Mouse (Mus musculus): ENCODE measurements at regions not wholly inside any gene's neighbourhood (a gene's known extent, or its start where the extent isn't known, plus 50 kb on each side); places are given as distances from the start of the nearest gene placed in this dataset.

GRCm38 (mm10) chr1:55822599-55822998 is 416.9 kb downstream of the Plcl1 start:
- TF ChIP-seq POLR2A (IDR thresholded peaks at IDR 0.05; ENCODE audit: borderline replicate concordance, insufficient read depth, low read length) (no peak), CTCF (IDR thresholded peaks at IDR 0.05; ENCODE audit: borderline replicate concordance, insufficient read depth, low read depth, low read length) (no peak)
